Mouse (Mus musculus): Measurements from ENCODE around the gene Rprd1b. TPM values are rescaled to one million over a fixed set of nuclear protein-coding genes. Genes with fewer than 3 reads are reported as not detected.
"Not testable (repeated sequence)": the region's sequence is repeated elsewhere in the genome, so short reads cannot be mapped to it uniquely, and the experiment has no call there.

Rprd1b gene
- total RNA-seq, 2 experiments from 2014 or later = 40.2 to 45.1 TPM

DNA sequence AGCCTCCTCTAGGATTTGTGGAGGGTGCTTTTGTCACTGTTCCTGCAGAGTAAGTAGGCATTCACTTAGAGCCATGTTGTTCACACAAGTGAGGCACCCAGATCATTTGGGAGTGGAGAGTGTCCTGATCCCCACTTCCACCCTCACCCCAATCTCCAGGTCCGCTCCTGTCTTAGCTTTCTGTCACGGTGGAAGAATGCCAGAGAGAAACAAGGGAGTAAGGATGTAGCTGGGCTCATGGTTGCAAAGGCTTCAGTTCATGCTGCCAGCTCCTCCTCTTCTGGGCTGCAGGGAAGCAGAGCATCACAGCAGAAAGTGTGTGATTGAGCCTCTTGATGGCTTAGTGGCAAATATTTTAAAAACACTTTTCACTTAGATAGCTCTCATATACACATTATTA is 12.1 kb downstream of the Rprd1b start:
- DNase-seq (ENCODE audit: low spot score in 2 of 2) = no peak

DNA sequence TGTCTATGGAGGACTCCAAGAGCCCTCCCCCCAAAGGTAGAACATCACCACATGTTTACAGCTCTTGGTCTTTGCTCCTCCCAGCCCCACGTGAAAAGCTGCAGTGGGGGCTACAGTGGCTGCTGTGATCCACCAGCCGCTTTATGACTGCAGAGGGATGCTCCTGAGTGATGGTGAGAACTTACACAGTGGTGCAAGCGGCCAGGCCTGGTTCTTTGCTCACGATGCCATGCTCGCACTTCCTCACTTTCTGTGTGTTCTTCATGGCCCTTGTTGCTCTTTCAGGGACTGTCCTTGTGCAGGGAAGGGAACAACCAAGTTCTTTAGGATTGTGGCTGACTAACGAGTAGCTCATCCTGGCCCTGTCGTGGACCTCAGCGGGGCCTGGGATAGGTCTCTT is 15.2 kb downstream of the Rprd1b start:
- DNase-seq (ENCODE audit: low spot score in 2 of 2) = no peak

GRCm38 (mm10) chr2:158046186-158046585 is 17.9 kb downstream of the Rprd1b start:
- no peak for DNase-seq (ENCODE audit: low spot score in 2 of 2)

GRCm38 (mm10) chr2:158047903-158048302 is 19.6 kb downstream of the Rprd1b start:
- no peak for DNase-seq (ENCODE audit: low spot score in 2 of 2)

DNA sequence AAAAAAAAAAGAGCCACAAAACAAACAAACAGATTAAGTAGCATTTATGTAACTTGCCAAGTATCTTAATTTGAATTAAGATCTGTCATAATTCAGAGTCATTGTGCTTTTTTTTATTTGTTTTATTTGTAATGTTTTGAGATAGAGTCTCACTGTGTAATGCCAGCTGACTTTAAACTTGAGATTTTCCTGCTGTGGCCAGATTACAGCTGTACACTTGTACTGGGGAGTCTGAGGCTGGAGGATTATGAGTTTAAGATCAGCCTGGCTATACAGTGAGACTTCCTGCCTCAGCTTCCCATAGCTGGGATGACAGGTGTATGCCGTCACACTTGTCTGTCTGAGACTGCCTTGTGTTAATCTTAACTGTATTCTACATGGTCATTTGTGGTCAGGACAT is 20.4 kb downstream of the Rprd1b start:
- no peak for DNase-seq (ENCODE audit: low spot score in 2 of 2)

DNA sequence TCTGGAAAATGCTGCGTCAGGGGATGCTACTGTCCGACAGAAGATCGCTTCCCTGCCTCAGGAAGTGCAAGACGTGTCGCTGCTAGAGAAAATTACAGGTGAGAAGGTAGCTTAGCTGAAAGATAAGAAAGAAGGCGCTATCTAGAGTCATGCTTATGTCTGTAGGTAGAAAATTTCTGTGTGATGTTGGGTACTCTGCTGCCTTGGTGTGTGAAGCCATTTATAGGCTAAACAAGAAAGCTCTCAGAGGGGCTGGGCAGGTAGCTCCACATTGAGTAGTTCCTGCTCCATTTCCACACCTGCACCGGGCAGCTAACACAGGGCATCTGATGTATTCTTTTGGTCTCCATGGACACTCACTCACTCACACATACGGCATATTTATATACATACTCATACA is 21.8 kb downstream of the Rprd1b start:
- DNase-seq (ENCODE audit: low spot score in 2 of 2) = no peak

DNA sequence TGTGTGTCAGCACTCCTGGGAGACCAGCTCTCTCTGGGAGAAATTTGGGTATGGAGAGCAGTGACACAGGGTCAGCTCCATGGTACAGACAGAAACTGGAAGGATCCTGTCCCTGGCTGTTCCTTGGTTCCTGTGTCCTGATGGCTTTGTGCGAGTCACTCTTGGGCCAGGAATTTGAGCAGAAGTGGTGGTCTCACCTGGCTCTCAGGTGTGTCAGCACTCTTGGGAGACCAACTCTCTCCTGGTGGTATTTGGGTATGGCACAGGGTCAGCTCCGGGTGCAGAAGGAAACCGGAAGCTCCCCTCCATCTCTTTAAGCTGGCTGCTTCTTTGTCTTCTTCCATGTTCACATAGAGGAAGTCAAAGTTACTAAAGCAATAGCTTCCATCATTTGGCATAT is 26.3 kb downstream of the Rprd1b start:
- DNase-seq (ENCODE audit: low spot score in 2 of 2) = no peak

GRCm38 (mm10) chr2:158055383-158055782 is 27.1 kb downstream of the Rprd1b start:
- not testable (repeated sequence) for DNase-seq (ENCODE audit: low spot score in 2 of 2)

DNA sequence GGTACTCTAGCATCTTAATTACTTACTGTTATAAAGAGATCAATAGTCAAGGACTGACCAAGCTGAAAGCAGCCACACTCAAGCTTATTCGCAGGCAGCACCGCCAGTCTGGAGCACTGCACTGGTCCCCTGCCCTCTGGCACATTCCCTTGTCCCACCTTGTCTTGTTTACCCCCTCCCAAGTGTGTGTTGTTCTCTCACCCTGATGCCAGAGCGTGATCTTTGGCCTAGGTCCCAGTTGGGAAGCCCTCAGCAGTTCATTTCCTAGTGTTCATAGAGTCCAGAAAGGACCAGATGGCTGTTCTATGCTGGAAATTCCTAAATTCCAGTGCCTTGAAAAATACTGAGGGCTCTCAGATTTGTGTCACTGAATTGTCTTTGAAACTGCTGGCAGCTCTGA is 28.7 kb downstream of the Rprd1b start:
- no peak for DNase-seq (ENCODE audit: low spot score in 2 of 2)

DNA sequence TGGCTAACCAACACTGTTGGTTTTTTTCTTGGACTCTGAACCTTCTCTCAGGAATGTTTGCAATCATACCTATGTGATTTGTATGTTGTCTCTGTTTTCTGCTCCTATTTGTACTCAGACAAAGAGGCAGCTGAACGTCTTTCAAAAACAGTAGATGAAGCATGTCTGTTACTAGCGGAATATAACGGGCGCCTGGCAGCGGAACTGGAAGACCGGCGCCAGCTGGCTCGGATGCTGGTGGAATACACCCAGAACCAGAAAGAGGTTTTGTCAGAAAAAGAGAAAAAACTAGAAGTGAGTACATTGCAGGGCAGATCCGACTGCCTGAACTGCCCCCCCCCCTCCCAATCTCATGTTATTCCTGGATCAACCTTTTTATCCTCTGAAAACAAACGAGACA is 30.2 kb downstream of the Rprd1b start:
- DNase-seq (ENCODE audit: low spot score in 2 of 2) = no peak

DNA sequence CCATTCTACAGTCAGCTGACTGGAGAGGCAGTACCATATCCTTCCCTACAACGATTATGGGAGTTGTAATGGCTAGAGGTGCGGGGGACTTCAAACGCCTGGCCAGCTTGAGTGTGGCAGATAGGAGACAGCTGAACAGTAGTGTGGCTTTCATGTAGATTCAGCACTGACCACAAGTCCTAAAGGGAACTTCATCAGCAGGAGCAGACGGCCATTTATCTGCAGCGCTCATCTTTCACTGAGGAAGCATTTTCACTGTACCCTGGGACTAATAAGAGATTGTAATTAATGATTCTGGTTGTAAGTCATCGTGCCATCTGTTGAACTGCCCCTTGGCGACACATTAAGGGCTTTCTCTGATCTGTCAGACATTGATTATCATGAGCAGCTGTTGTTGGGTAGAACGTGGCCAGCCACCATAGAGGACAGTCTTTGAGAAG is 31.4 kb downstream of the Rprd1b start:
- DNase-seq (ENCODE audit: low spot score in 2 of 2) = no peak

- DNase-seq (ENCODE audit: low spot score in 2 of 2) = no peak
Observed at GRCm38 (mm10) chr2:158063036-158063435, 34.7 kb downstream of the Rprd1b start.

DNA sequence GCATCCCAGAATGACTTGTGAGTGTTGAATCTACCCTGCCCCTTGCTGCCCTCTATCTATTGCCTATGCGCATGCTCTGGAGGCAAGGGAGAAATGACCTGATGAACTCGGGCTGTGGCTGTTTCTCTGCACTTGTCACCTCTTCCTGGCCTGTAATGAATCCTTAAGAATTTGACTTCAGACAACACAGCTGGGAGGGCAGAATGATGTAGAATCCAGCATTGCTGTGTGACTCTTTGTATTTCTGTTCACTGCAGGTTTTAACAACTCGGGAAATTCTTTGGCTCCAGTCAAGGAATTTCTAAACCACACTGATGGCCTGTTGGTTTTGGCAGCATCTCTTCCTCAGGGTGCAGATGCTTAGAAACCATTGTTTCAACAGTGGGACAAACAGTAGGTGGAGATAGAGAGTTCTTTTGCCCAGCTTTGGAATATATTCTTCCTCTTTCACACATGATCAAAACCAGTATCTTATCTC is 36.3 kb downstream of the Rprd1b start:
- no peak for DNase-seq (ENCODE audit: low spot score in 2 of 2)

- DNase-seq (ENCODE audit: low spot score in 2 of 2) = no peak
Observed at GRCm38 (mm10) chr2:158065064-158065463, 36.8 kb downstream of the Rprd1b start.

DNA sequence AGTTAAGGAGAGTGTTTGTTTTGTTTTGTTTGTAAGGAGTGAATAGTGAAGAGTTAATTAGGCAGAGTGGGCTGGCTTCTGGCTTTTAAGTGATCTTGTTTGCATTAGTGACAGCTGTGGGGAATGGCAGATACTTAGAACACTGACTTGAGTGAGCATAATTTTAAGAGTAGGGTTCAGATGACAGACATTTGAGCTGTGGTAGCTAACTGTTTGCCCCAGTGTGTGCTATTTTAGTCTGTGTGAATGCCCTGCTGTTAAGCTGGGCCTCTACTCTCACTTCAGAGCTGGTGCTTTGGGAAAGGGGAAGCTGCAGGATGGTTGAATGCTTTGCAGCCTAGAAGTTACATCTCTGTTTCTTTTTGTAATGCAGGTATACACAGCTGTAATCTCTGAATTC is 38.2 kb downstream of the Rprd1b start:
- DNase-seq (ENCODE audit: low spot score in 2 of 2) = no peak

DNA sequence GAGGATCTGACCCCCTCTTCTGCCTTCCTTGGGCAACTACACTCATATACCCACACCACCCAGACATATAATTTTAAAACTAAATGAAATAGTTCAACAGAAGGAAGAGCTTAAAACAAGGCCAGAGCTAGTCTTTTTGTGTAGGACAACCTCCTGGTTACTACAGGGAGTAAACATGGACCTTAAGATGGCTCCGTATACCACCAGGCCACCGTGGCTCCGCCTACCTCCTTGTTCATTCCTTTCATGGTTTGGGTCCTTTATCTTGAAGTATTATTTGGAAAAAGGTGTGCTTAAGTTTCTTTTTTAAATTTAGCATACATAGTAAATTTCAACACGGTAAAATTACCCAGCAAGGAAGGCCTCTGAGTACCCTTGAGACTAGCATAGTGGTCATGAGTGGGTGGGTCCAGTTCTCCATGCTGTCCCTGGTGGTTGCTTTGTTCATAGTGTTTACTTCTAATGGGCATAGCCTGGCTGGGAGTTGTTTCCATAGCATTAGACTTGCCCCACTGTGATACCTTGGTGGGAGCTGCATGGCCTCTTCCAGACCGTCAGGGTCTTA is 39.0 kb downstream of the Rprd1b start:
- DNase-seq (ENCODE audit: low spot score in 2 of 2) = no peak

- DNase-seq (ENCODE audit: low spot score in 2 of 2) = no peak
Observed at GRCm38 (mm10) chr2:158068444-158068971, 40.2 kb downstream of the Rprd1b start.

DNA sequence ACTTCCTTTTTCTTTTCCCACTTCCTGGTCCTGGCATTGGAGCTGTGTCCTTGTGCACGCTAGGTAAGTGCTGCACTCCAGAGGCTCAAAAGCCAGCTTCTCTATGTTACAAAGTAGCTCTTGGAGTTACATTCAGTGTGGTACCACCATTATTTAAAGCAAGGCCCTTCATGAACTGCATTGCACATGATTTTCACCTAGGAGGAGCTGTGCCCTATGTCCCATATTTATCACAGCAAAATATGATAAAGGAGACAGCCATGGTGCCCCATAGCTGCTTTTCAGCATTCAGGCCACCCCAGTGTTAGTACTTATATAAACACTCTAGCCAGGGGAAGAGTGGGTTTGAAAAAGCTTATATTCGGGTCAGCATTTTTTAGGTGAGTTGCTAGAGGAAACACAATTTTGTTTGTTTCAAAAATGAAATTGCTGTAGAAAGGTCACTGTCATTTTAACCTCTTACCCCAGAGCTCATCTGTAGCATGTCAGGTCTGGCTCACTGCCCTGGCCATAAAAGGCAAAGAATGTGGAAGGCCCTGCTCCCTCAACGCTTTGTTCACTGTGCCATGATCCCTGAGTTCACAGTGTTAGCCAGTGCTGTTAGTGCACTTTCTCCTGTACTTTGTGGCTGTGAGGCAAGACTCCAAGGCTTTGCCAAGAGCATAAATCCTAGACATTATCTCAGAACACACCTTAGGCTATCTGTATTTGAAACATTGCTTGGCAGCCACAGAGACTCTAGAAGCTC is 42.8 kb downstream of the Rprd1b start:
- DNase-seq (ENCODE audit: low spot score in 2 of 2) = no peak

- no peak for DNase-seq (ENCODE audit: low spot score in 2 of 2)
Observed at GRCm38 (mm10) chr2:158071633-158071995, 43.3 kb downstream of the Rprd1b start.

- no peak for DNase-seq (ENCODE audit: low spot score in 2 of 2)
Observed at GRCm38 (mm10) chr2:158074835-158075234, 46.5 kb downstream of the Rprd1b start.

- no peak for DNase-seq (ENCODE audit: low spot score in 2 of 2)
Observed at GRCm38 (mm10) chr2:158076690-158077089, 48.4 kb downstream of the Rprd1b start.

GRCm38 (mm10) chr2:158077981-158078380 is 49.7 kb downstream of the Rprd1b start:
- DNase-seq (ENCODE audit: low spot score in 2 of 2) = no peak

GRCm38 (mm10) chr2:158078971-158079370 is 50.7 kb downstream of the Rprd1b start:
- DNase-seq (ENCODE audit: low spot score in 2 of 2) = no peak

All from adrenal gland, postnatal 4 days (tissue).